Mouse (Mus musculus): Measurements from ENCODE around the gene Nsl1. TPM values are rescaled to one million over a fixed set of nuclear protein-coding genes. Genes with fewer than 3 reads are reported as not detected.
A peak's percentile ranks its signal among the peaks of the same experiment; 100 is the strongest.

Gene Nsl1
- total RNA-seq, 2 experiments from 2014 or later, result 0.38 to 0.47 TPM

GRCm38 (mm10) chr1:191099114-191099513, 36.3 kb downstream of the Nsl1 start:
- Histone ChIP-seq H3K27ac (no peak overlapping the region), H3K4me3 (no peak overlapping the region)
- TF ChIP-seq CTCF (IDR thresholded peaks at IDR 0.05), result no peak
- intact Hi-C loops (cut with DNase I), result loop anchor here (5.0 kb wide), 1 partner anchor 178 kb away; no protein-coding TSS in a partner anchor
- DNase-seq (ENCODE audit: extremely low spot score in 1 of 2, low spot score in 2 of 2), result no peak

DNA sequence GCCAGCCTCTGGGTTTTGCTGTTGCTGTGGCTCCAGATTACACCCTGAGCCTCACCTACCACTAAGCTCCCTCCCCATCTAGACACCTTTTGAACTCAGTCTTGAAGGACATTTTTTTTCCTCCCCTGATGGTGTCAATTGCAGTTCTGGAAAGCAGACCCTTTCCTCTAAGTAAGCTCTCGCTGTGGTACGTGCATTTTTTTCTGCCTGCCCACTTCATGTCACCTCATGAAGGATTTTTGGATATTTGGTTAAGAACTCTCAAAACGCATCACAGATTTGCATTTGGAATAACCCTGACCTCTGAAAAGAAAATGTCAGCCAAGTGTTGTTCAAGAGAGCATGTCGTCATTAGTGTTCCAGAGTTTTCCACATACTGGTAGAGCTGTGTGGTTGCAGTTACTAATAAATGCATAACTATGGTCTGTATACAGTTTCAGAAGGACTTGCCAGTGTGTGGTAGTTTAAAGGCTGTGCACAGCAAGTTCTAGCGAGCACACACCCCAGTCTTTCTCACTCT, 37.0 kb downstream of the Nsl1 start:
- TF ChIP-seq CTCF (IDR thresholded peaks at IDR 0.05), result no peak
- intact Hi-C loops (cut with DNase I), result loop anchor here (5.0 kb wide), 1 partner anchor 177 kb away; no protein-coding TSS in a partner anchor

DNA sequence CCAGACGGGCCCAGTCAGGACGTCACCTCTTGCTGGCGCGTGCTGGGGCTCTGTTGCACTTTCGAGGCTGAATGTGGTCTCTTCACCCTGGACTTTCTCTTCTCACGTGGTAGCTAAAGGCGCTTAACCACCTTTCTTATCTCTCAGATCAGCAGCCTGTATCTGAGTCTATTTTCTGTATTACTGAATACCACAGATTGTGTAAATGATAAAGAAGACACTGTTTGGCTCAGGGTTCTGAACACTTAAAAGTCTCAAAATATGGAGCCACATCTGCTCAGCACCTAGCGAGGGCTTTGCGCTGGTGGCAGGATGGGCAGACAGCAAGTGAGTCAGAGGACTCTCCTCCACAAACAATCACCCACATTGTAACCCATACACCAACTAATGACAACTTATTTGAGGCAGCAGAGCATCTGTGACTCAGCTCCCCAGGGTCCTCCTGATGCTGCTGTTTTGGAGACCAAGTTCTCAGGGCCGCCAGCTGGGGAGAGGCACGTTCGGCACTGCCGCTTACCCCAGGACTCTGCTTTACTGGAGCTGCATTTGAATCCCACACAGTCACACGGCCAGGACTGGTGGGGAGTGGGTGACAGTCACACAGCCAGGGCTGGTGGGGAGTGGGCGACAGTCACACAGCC, 40.0 kb downstream of the Nsl1 start:
- peak in 1 of 2 experiments; percentile 23 for DNase-seq (ENCODE audit: extremely low spot score in 1 of 2, low spot score in 2 of 2)
- no peak overlapping the region for H3K4me3 ChIP-seq
- H3K27ac ChIP-seq, result no peak overlapping the region
- no peak for TF ChIP-seq CTCF (IDR thresholded peaks at IDR 0.05)
- intact Hi-C loops (cut with DNase I), result no loop called here

More for the DNA sequence above, 37.0 kb downstream of the Nsl1 start:
- H3K27ac ChIP-seq, result no peak overlapping the region
- H3K4me3 ChIP-seq, result no peak overlapping the region
- DNase-seq (ENCODE audit: extremely low spot score in 1 of 2, low spot score in 2 of 2), result no peak

- no peak for TF ChIP-seq CTCF (IDR thresholded peaks at IDR 0.05)
- Histone ChIP-seq H3K4me3 (no peak overlapping the region), H3K27ac (no peak overlapping the region)
- DNase-seq (ENCODE audit: extremely low spot score in 1 of 2, low spot score in 2 of 2), result no peak
- intact Hi-C loops (cut with DNase I), result no loop called here
Observed at GRCm38 (mm10) chr1:191105246-191105645, 42.4 kb downstream of the Nsl1 start.

GRCm38 (mm10) chr1:191107306-191107705, 44.5 kb downstream of the Nsl1 start:
- no peak overlapping the region for H3K27ac ChIP-seq
- TF ChIP-seq CTCF (IDR thresholded peaks at IDR 0.05), result no peak
- no peak for DNase-seq (ENCODE audit: extremely low spot score in 1 of 2, low spot score in 2 of 2)
- no peak overlapping the region for H3K4me3 ChIP-seq
- intact Hi-C loops (cut with DNase I), result no loop called here

GRCm38 (mm10) chr1:191109907-191110306, 47.1 kb downstream of the Nsl1 start:
- DNase-seq (ENCODE audit: extremely low spot score in 1 of 2, low spot score in 2 of 2), result no peak
- TF ChIP-seq CTCF (IDR thresholded peaks at IDR 0.05), result no peak
- intact Hi-C loops (cut with DNase I), result no loop called here
- no peak overlapping the region for H3K4me3 ChIP-seq
- H3K27ac ChIP-seq, result no peak overlapping the region

DNA sequence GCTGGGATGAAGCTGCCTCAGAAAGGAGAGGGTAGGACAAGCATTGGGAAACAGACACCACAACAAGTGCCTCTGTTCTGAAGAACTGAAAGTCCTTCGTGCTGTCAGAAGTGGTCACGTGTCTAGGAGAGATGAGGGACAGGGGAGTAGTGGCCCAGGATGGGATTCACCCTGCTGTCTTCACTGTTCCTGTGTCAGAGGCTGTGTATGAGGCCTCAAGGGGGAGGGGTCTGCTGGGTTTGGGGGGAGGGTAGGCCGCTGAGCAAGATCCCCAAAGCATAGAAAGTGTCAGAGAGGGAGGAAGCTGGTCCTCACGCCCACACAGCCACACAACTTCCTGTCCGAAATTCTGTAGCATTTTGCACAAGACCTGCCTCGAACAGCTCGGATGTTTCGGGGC, 48.3 kb downstream of the Nsl1 start:
- intact Hi-C loops (cut with DNase I), result no loop called here

GRCm38 (mm10) chr1:191114868-191115267, 52.1 kb downstream of the Nsl1 start:
- TF ChIP-seq CTCF (IDR thresholded peaks at IDR 0.05), result no peak
- no peak for DNase-seq (ENCODE audit: extremely low spot score in 1 of 2, low spot score in 2 of 2)
- Histone ChIP-seq H3K27ac (no peak overlapping the region), H3K4me3 (no peak overlapping the region)
- intact Hi-C loops (cut with DNase I), result no loop called here

More for the DNA sequence above, 48.3 kb downstream of the Nsl1 start:
- TF ChIP-seq CTCF (IDR thresholded peaks at IDR 0.05), result no peak
- DNase-seq (ENCODE audit: extremely low spot score in 1 of 2, low spot score in 2 of 2), result no peak
- no peak overlapping the region for H3K4me3 ChIP-seq
- H3K27ac ChIP-seq, result no peak overlapping the region

DNA sequence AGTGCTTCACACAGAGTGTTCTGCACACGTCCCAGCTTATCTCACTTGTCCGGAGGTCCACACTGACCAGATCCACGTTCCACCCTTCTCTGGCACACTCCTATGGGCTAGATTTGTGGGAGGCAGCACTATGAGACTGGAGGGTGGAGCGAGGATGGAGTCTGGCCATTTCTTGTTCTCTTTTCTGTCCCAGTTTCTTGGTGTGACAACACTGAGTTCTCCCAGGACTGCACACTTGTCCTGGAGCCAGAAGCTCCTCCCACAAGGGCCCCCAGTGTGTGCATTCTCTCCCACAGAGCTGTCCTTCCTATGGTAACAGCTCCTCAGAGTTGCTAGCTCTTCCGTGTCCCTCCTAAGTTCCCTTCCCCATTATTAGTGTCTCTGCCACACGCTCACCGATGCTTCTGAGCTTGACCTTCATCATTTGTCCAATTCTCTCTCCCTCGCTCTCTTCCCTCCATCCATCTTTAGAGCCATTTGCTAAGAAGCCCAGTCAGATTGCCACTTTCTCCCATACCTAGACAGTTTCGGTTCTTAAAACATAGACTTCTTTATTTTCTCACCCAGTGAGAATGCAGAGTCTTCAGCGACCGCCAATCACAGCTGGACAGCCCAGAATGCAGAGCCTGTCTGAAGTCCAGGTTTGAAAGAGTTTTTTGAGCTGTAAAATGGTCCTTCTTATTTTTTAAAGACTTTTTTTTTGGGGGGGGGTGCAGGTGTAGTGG, 52.9 kb downstream of the Nsl1 start:
- Histone ChIP-seq H3K27ac (no peak overlapping the region), H3K4me3 (no peak overlapping the region)
- intact Hi-C loops (cut with DNase I), result no loop called here
- no peak for DNase-seq (ENCODE audit: extremely low spot score in 1 of 2, low spot score in 2 of 2)
- no peak for TF ChIP-seq CTCF (IDR thresholded peaks at IDR 0.05)

DNA sequence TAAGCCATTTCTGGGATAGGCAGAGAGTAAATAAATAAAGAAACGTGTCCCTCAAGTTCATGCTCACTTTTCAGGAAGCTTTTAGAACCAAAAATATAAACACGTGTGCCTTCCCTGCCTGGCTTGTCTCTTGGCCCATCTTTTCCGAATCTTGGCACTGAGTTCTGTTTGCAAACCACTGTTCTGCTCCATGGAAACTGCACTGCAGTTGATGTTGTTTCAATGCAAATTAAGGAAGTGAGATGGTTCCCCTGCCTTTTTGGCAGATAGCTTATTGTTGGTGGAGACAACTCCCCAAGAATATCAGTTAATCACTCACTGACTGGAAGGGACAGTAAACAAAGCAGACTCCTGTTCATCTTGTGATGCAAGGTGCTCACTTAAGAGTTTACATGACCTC, 59.9 kb downstream of the Nsl1 start:
- no peak overlapping the region for H3K4me3 ChIP-seq
- no peak for DNase-seq (ENCODE audit: extremely low spot score in 1 of 2, low spot score in 2 of 2)
- no peak for TF ChIP-seq CTCF (IDR thresholded peaks at IDR 0.05)
- no peak overlapping the region for H3K27ac ChIP-seq
- intact Hi-C loops (cut with DNase I), result no loop called here

GRCm38 (mm10) chr1:191123696-191124095, 60.9 kb downstream of the Nsl1 start:
- H3K27ac ChIP-seq, result no peak overlapping the region
- intact Hi-C loops (cut with DNase I), result no loop called here
- no peak for DNase-seq (ENCODE audit: extremely low spot score in 1 of 2, low spot score in 2 of 2)
- TF ChIP-seq CTCF (IDR thresholded peaks at IDR 0.05), result no peak
- H3K4me3 ChIP-seq, result no peak overlapping the region

- H3K4me3 ChIP-seq, result no peak overlapping the region
- no peak for TF ChIP-seq CTCF (IDR thresholded peaks at IDR 0.05)
- H3K27ac ChIP-seq, result no peak overlapping the region
- intact Hi-C loops (cut with DNase I), result no loop called here
- no peak for DNase-seq (ENCODE audit: extremely low spot score in 1 of 2, low spot score in 2 of 2)
Observed at GRCm38 (mm10) chr1:191124288-191124687, 61.5 kb downstream of the Nsl1 start.
